Mouse (Mus musculus): ENCODE results near the gene Trem1.

DNA sequence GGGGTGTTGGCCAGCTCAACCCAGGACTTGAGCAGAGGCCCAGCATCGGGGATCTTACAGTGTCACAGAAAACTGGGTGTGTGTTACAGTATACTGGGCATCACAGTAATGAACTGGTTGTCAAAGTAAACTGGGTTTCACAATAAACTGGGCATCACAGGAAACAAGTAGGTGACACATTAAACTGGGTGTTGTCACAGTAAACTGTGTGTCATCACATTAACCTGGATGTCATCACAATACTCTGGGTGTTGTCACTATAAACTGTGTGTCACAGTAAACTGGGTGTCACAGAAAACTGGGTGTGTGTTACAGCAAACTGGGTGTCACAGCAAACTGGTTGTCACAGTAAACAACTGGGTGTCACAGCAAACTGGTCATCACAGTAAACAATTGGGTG, 17.1 kb upstream of the Trem1 start:
- TF ChIP-seq CTCF (IDR thresholded peaks at IDR 0.05; ENCODE audit: borderline replicate concordance, insufficient read depth, low read depth, low read length) (no peak), POLR2A (IDR thresholded peaks at IDR 0.05; ENCODE audit: borderline replicate concordance, insufficient read depth, low read length) (no peak)

Data from cerebellum, adult 2 months (tissue).